Mouse (Mus musculus): ENCODE measurements around the gene Hexb.
"Not testable (repeated sequence)": the region's sequence is repeated elsewhere in the genome, so short reads cannot be mapped to it uniquely, and the experiment has no call there.

The Hexb gene

DNA sequence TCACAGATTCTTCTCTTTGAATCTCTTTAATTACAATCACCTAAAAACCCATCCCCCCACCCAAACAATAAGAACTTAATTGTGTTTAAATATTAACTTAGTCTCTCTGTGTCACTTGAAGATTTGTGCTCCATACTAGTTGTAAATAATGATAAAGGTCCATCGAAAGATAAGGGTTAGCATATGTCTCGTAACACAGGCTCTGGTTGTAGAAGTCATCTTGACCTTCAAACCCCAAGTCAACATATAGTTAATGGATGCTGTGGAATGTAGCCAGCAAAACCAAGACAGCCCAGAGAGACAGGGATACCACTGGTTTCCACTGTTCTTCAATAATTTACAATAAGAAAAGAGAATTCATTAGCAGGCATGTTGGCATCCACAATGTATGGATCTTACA, 14.0 kb downstream of the Hexb start:
- DNase-seq (ENCODE audit: extremely low read depth, low read depth, low spot score): no peak

DNA sequence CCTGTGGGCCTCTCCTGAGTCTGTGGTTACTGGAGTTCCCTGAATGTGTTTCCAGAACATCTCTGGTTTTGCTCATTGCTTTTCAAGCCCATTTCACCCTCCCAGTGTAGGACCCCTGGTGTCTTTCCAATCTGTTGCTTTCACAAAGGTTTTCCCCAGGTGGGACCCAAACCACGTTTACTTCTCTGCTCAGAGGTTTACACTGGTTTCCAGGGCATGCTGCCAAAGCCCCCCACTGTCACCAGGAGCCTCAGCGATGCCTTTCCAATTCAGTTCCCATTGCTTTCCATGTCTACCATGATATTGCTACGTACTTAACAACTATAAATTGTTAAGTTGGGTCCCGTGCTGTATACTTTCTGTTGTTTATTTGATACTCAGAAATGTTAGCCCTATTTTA, 15.3 kb downstream of the Hexb start:
- DNase-seq (ENCODE audit: extremely low read depth, low read depth, low spot score): no peak

DNA sequence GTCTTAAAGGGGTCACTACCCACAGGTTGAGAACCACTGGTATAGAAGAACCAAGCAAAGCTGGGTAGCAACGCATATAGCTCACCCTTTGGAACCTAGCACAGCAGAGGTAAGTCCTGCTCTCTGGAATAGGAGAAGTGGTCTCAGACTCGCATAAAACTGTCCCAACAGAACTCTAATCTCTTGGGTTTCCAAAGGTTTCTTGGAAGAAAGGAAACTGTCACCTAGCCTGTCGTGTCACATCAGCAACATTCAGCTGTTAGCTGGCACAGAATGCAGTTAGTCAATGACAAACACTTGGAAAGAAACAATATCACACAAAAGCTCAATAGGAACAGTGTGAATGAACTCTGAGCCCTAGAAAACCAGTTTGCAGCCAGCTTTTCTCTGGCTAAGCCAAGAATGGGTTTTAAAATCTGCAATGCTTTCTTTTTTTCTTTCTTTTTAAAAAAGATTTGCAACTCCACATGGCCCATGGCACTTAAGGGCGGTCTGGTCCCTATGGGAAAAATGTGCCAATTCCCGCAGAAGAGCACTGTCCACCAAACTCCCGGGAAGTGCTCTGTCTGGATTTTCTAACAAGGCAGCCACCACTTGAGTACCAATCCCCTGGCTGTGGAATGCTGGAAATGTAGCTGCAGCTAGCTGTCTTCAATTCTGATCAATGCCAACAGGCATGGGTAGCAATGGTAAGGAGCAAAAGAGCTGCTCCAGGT, 17.9 kb downstream of the Hexb start:
- no peak for DNase-seq (ENCODE audit: extremely low read depth, low read depth, low spot score)

DNA sequence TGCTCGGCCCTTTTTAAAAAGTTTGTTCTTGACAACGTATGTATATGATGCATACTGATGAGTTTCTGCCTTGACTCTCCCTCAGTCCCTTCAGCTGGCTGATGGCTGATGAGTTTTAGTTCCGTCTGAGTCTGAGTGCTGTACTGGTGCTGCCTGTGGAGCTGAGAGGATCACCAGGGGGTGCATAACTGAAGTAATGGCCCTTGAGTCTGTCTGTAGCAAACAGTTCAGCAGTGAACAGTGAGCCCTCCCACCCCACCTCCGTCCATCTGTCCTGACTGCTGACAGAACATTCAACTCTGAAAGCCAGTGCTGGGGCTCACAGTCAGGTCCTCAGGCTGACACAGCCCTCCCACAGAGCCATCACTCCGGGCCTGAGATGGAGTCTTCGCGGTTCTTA, 19.2 kb downstream of the Hexb start:
- DNase-seq (ENCODE audit: extremely low read depth, low read depth, low spot score): no peak

DNA sequence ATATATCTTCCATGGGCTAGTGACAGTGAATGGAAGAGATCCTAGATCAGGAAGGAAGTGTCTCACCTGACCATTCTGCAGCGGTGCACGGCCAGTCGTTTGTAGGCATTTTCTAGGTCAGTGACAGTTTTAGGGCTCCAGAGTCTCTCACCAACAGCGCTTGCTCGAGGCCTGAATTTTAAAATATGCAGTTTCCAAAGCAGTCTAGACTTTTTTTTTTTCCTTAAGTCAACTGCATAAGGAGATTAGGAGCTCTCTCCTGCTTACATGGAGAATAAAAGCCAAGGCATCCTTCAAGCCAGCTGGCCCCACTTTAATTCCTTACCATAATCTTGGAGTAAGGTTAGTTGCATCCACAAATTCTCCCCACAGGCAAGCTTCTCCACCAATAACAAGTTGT, 21.4 kb downstream of the Hexb start:
- no peak for DNase-seq (ENCODE audit: extremely low read depth, low read depth, low spot score)

DNA sequence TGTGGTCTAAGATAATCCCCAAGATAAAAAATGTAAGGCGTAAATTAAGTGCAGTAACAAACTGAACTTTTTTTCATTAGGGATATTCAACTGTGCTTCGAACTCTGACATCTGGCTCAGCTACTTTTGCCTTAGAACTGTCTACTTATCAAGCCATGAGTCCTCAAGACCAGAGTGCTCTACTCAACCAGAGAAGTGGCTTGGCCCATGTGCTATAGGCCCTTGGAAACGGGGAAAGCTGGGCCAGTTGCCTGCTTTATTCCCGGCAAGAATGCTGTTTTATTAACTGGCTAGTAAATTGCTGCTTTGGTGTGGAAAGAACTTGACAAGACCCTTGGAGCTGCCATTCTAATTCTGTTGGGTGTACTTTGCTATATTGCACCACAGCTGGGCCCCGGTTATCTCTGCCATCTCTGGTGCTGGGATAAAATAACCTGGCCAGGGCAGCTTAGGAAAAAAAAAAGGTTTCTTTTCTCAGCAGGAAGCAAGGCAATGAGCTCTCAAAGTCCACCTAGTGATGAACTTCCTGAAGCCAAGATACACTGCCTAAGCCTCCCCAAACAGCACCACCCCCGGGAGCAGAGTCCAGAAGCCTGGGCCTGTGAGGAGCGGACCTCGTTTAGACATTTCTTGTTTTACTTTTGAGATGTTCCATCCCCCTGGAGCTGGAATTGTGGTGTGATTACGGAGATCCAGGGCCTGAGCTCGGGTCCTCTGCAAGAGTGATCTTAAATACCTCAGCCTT, 22.5 kb downstream of the Hexb start:
- DNase-seq (ENCODE audit: extremely low read depth, low read depth, low spot score): no peak

DNA sequence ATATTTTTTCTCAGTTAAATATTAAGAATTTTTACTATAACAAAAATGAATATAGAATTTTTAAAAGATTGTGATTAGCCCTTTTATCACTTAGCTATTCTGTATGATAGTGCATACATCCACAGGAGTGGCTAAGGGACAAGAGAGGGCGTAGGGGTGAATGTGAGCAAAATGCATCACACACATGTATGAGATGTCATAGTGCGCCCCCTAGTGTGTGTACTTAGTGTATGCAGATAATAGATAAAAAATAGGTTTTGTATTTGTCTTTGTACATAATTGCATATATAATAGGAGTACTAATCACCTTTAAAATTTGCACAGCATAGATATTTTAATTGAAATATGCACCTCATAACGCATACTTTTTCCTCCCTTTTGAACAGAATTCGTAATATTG, 52.3 kb downstream of the Hexb start:
- no peak for DNase-seq (ENCODE audit: extremely low read depth, low read depth, low spot score)

DNA sequence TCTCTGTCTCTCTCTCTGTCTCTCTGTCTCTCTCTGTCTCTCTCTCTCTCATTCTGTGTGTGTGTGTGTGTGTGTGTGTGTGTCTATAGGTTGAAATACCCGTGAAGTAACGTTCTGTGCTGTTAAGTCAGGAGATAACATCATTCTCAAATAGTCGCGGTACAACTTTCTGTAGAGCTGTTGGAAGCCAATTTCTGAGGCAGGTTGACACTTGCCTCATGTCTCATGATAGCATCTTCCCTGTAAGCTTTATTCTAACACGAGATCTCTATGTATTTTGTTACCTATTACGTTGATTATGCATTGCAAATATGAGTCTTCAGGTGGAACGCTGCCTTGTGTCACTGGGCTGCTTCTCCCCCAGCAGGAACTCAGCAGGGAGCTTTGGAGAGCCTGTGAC, 55.8 kb downstream of the Hexb start:
- DNase-seq (ENCODE audit: extremely low read depth, low read depth, low spot score): peak; percentile 87

DNA sequence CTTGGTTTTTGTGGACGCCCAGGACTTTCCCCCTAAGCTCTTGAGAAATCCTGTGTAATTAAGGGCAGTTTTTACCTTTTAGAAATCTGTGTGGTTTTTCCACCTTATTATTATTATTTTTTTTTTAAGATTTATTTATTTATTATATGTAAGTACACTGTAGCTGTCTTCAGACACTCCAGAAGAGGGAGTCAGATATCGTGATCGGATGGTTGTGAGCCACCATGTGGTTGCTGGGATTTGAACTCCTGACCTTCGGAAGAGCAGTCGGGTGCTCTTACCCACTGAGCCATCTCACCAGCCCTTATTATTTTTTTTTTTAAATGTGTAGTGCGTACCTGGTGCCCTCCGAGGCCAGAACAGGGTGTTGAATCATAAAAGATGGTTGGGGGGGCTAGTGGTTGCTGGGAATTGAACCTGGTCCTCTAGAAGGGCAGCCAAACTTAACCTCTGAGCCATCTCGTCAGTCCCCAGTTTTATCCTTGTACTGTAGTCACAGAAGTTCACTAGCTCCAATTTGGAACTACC, 59.7 kb downstream of the Hexb start:
- DNase-seq (ENCODE audit: extremely low read depth, low read depth, low spot score): not testable (repeated sequence)

DNA sequence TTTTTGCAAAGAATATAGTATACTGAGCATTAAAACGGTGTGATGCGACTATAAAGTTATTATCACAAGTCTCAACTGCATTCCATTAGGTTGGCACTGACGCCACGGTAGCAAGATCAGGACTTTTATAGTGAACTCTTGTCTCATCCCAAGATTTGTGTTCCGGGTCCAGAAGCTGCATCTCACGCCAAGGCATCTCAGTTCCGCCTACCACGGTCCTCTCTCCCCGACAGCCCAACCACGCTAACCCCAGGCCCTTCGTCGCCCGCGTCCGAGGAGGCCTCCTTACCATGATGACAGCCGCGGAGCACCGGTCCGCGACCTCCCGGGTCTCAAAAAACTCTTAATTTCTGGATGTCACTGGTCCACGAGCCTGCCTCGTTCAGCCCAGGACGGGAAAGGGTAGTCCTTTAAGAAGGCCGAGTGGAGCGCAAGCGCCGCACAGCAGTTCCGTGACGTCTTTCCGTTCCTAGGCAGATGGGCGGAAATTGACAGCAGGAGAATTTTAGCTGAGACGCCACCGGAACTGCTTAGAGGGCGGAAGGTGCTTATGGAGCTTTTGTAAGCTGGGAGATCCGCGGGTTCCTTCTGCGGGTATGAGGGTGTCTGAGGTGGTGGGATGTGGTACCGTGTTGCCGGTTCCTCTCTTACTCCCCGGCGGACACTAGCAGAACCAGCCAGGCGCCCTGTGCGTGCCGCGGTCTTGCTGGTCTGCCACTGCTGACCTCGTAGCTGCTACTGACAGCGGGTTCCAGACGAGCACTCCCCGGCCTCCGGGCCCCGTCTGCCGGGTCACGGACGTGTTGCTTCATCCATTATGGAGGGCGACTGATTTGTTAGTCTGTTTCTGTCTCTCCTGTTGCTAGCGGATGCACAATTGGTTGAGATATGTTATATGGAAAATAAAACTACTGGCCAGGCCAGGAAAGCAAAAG, 60.4 kb downstream of the Hexb start, which contains the start of the genes Gfm2 and Nsa2:
Gene Gfm2, plus strand, starts transcription at position 472 of the 935 bp plus-strand sequence.
Gene Nsa2, minus strand, starts transcription at position 472 of the 935 bp plus-strand sequence.
- peak; percentile 62 for DNase-seq (ENCODE audit: extremely low read depth, low read depth, low spot score)

DNA sequence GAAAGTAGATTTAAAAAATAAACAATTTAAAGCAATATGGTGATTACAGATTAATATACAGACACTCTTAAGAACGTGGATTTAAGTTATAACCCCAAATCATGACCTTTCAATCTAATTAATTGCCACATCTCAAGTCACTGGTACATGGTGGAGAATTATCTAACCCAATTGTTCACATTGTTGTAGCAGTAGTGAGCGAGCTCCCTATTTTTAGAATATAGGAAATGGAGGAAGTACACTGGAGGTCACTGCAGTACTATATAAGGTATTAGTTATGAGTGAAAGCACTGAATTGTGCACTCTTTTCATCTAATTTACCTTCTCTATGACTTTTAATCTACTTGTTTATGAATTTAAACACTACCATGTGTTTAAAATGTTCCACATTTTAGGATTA, 67.7 kb downstream of the Hexb start:
- DNase-seq (ENCODE audit: extremely low read depth, low read depth, low spot score): not testable (repeated sequence)

DNA sequence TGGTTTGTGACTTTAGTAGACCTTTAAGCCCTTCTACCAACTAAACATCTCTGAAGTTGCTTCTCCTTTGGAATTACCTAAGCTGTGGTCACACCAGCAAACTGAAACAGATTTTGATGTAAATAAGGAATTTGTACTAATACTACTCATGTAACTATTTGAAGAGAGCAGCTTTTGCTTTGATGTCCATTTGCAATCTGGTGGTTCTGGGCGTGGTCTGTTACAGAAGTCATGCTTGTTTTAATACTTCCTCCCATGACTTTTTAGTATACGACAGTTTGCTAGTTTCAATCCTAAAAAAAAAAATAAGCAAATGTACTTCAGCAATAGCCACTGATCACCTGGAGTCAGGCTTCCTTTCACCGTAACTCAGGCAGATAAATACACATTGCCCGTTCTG, 68.5 kb downstream of the Hexb start:
- not testable (repeated sequence) for DNase-seq (ENCODE audit: extremely low read depth, low read depth, low spot score)

All from fat pad, adult 2 months (tissue).